Mouse (Mus musculus) midbrain, embryonic 14.5 days (tissue): ENCODE results near the gene Ramp1. TPM values are rescaled to one million over a fixed set of nuclear protein-coding genes. Genes with fewer than 3 reads are reported as not detected.

Experiments
- polyA plus RNA-seq: library from polyadenylated mRNA; unstranded; fragments of >200 nt; fragmentation: Nextera tagmentation; extraction: Ambion mirVana; gene quantifications from 2 replicates; pipeline ENCODE4 v1.2.1, GENCODE M21; 2014

The Ramp1 gene
- polyA plus RNA-seq, 1 experiment from 2014 or later: 2.6 TPM

Other genes with a start within 250 kb of the Ramp1 start
- gene Prlh, start 226.7 kb upstream of the Ramp1 start, polyA plus RNA-seq: not detected in 2 replicates
- 0.30 TPM in 1 of 2 replicates, not detected in the other for gene Rab17, start 210.2 kb upstream of the Ramp1 start, polyA plus RNA-seq
- 30.1 and 32.1 TPM in 2 replicates for gene Lrrfip1, start 181.1 kb upstream of the Ramp1 start, polyA plus RNA-seq
- 0.57 TPM in 1 of 2 replicates, not detected in the other for gene Rbm44, start 34.7 kb upstream of the Ramp1 start, polyA plus RNA-seq
- gene Ube2f, start 70.5 kb downstream of the Ramp1 start, polyA plus RNA-seq: 67.5 and 75.2 TPM in 2 replicates
- 8.5 and 9.0 TPM in 2 replicates for gene Scly, start 118.5 kb downstream of the Ramp1 start, polyA plus RNA-seq
- gene Espnl, start 142.3 kb downstream of the Ramp1 start, polyA plus RNA-seq: 0.11 and 0.22 TPM in 2 replicates
- not detected in 2 replicates for gene Klhl30, start 171.2 kb downstream of the Ramp1 start, polyA plus RNA-seq
- gene Erfe, start 186.6 kb downstream of the Ramp1 start, polyA plus RNA-seq: 0.17 and 0.42 TPM in 2 replicates
- 132 and 141 TPM in 2 replicates for gene Ilkap, start 219.0 kb downstream of the Ramp1 start, polyA plus RNA-seq
- gene Hes6, start 234.2 kb downstream of the Ramp1 start, polyA plus RNA-seq: 187 and 214 TPM in 2 replicates